Mouse (Mus musculus) stomach, adult 2 months (tissue): ENCODE data around the gene Dap. TPM values are rescaled to one million over a fixed set of nuclear protein-coding genes. Genes with fewer than 3 reads are reported as not detected.

Experiments
- polyA plus RNA-seq: library from polyadenylated mRNA; depleted of rRNA; stranded (reverse); fragments of >200 nt; gene quantifications from 2 replicates; pipeline ENCODE4 v1.2.3, GENCODE M21; 2012; rRNA removed

The Dap gene
- 51.3 and 83.6 TPM in 2 replicates for polyA plus RNA-seq

DNA sequence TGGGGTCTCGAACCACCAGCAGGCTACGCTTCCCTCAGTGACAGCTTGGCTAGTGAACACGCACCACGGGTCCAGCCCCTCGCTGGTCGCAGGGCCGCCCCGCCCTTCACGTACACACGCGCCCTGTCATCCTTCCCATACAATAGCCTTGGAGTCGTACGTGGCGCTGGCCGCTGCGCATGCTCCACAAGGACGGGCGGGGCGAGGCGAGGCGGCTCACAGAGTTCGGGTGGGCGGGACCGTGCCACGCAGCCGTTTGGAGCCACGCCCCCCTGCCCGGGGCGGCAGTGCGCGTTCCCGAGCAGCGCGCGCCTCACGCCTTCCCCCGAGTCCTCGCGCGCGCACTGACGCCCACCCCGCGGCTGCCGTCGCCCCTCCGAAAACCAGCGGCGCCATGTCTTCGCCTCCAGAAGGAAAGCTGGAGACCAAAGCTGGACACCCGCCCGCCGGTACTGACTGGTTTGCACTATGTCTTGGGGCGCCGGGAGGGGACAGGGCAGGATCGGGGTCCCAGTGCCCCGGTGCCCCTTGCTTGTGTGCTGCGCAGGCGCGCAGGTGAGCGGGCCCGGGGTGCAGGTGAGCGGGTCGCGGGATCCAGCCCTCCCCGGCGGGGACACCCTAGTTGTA lies at the start of gene Dap:
Gene Dap (plus strand): TSS at position 180 of the 627 bp plus-strand sequence.

Other genes with a start within 250 kb of the Dap start
- gene Ankrd33b, start 143.4 kb downstream of the Dap start, polyA plus RNA-seq: 0.57 and 0.72 TPM in 2 replicates
- gene Ropn1l, start 229.4 kb downstream of the Dap start, polyA plus RNA-seq: 1.00 and 1.0 TPM in 2 replicates